Mouse (Mus musculus) embryonic facial prominence, embryonic 12.5 days (tissue): ENCODE results near the gene Gsg1. TPM values are rescaled to one million over a fixed set of nuclear protein-coding genes. Genes with fewer than 3 reads are reported as not detected.

ENCODE experiments used
- ATAC-seq: fragments of 200-750 bp; cut with Nextera tagmentation; 2 replicates; pipeline ENCODE4 v1.8.0; 2017; ENCODE audit not compliant: insufficient number of reproducible peaks, insufficient read depth, low FRiP score, low TSS enrichment
- H3K27ac ChIP-seq: fragments of 300-500 bp; sonication (generic); 2 replicates; pipeline ENCODE4 v1.5.1; 2016; ENCODE audit warnings: mild to moderate bottlenecking
- H3K27me3 ChIP-seq: fragments of 300-500 bp; sonication (generic); 2 replicates; pipeline ENCODE4 v1.6.1; 2016; ENCODE audit warnings: mild to moderate bottlenecking, moderate library complexity
- H3K36me3 ChIP-seq: fragments of 300-500 bp; sonication (generic); 2 replicates; pipeline ENCODE4 v1.6.1; 2016; ENCODE audit warnings: mild to moderate bottlenecking
- H3K4me1 ChIP-seq: fragments of 300-500 bp; sonication (generic); 2 replicates; pipeline ENCODE4 v1.6.1; 2016
- H3K4me2 ChIP-seq: fragments of 300-500 bp; sonication (generic); replicated peaks from 2 replicates; pipeline ENCODE4 v1.6.1; 2016; ENCODE audit warnings: mild to moderate bottlenecking, moderate library complexity
- H3K4me3 ChIP-seq: fragments of 300-500 bp; sonication (generic); 2 replicates; pipeline ENCODE4 v1.5.1; 2016; ENCODE audit warnings: mild to moderate bottlenecking
- H3K9ac ChIP-seq: fragments of 300-500 bp; sonication (generic); 2 replicates; pipeline ENCODE4 v1.6.1; 2016; ENCODE audit warnings: mild to moderate bottlenecking, moderate library complexity
- H3K9me3 ChIP-seq: fragments of 300-500 bp; sonication (generic); 2 replicates; pipeline ENCODE4 v1.6.1; 2016; ENCODE audit warnings: mild to moderate bottlenecking, moderate library complexity
- WGBS: fragments of 180-500 bp; shearing (Covaris S2); methylation state at CpG from one replicate; pipeline ENCODE4 v1.1.7; 2016; 5-methylcytosine and 5-hydroxymethylcytosine counted together
- polyA plus RNA-seq: library from polyadenylated mRNA; unstranded; fragments of >200 nt; fragmentation: Nextera tagmentation; extraction: Ambion mirVana; gene quantifications from 2 replicates; pipeline ENCODE4 v1.2.1, GENCODE M21; 2016

Gsg1 gene
- polyA plus RNA-seq, 1 experiment from 2014 or later: 0.45 TPM

DNA sequence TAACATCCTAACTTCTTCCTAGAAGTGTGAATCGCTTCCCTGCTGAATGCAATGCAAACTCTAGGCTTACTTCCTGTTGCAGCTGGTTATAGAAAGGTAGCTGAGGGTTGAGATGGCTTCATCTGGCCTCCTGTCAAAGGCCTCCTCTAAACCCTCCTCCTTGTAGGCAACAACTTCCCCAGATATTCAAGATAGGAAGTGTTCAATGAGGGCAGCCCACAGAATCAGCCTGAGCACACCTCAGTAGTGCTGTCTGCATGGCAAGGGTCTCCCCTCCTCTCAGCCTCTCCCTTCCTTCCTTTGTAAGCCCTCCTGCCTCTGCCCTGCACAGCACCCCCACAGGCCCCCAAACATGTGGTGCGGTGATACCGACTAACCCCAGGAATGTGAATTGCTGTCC is 18.4 kb downstream of the Gsg1 start:
- H3K27ac ChIP-seq: no peak overlapping the region
- no peaks in the 10 kb centered on the region for H3K27me3 ChIP-seq
- H3K4me1 ChIP-seq: no peaks in the 10 kb centered on the region
- no peak overlapping the region for H3K4me2 ChIP-seq
- no peak overlapping the region for H3K9ac ChIP-seq
- ATAC-seq: no peak
- WGBS: 89% methylated on average over 3 of the region's 3 CpGs
- no peak overlapping the region for H3K4me3 ChIP-seq
- peaks cover 10% of the 10 kb centered on the region; the same call in 1 of the 2 replicates for H3K36me3 ChIP-seq
- H3K9me3 ChIP-seq: no peaks in the 10 kb centered on the region

DNA sequence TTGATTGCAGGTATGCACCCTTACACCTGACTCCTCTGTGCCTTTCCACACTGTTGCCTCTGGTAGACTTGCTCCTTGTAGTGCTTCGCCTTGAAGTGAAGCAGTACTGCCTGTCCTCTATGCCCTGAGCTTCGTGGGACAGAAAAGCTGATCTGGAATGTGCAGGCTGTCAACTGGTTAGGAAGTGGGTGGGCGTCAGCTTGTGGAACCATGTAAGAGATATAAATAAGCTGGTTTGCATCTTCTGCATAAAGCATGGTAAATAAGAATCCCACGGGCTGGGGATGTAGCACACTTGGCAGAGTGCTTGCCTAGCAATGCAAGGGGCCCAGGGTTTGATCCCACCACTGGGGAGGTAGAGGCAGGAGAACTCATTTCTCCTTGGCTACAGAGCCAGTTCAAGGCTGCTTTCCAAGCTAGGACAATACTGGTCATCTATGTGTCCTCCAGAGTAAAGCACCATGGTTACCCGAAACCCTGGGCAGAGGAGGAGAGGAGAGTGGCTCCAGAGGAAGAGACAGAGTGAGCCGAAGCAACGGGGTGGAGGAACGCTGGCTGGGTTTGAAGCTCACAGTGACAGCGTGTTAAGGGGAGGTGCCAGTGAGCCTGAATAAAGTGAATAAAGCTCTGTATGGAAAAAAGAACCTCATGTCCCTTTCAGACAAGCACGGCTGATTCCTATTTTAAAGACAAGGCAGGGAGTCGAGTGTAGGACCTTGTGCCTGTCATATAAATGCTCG is 21.5 kb downstream of the Gsg1 start:
- ATAC-seq: no peak
- H3K36me3 ChIP-seq: peaks cover 10% of the 10 kb centered on the region; the same call in 1 of the 2 replicates
- H3K9ac ChIP-seq: no peak overlapping the region
- no peaks in the 10 kb centered on the region for H3K27me3 ChIP-seq
- H3K4me1 ChIP-seq: 0 out of 2 replicates have a peak, but pooled peaks cover 2% of the 10 kb centered on the region
- no peak overlapping the region for H3K4me2 ChIP-seq
- WGBS: 80% methylated on average over 12 of the region's 12 CpGs
- no peak overlapping the region for H3K27ac ChIP-seq
- H3K9me3 ChIP-seq: no peaks in the 10 kb centered on the region
- no peak overlapping the region for H3K4me3 ChIP-seq

DNA sequence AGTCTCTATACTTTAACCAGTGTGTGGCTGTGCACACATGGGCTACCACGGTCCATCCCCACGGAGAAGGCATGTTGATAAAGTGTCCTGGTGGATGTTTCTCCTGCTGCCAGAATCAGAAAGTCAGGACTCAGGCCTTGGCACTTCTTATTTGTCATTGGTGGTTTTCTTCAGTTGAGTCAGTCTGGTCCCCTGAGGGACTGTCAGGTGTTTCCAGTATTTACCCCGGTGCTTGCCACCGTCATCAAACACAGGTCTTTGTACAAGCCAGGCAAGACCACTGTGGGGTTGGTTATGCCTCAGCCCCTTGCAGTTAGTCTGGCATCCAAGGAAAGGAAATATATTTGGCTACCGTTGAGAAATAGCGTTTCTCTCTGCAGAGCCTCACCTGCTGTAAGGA is 23.6 kb downstream of the Gsg1 start:
- Histone ChIP-seq H3K4me3 (no peak overlapping the region), H3K4me1 (0 out of 2 replicates have a peak, but pooled peaks cover 2% of the 10 kb centered on the region), H3K27me3 (no peaks in the 10 kb centered on the region), H3K4me2 (no peak overlapping the region), H3K9me3 (no peaks in the 10 kb centered on the region), H3K27ac (no peak overlapping the region), H3K9ac (no peak overlapping the region), H3K36me3 (peaks cover 10% of the 10 kb centered on the region; the same call in 1 of the 2 replicates)
- 87% methylated on average over 6 of the region's 6 CpGs for WGBS
- no peak for ATAC-seq

DNA sequence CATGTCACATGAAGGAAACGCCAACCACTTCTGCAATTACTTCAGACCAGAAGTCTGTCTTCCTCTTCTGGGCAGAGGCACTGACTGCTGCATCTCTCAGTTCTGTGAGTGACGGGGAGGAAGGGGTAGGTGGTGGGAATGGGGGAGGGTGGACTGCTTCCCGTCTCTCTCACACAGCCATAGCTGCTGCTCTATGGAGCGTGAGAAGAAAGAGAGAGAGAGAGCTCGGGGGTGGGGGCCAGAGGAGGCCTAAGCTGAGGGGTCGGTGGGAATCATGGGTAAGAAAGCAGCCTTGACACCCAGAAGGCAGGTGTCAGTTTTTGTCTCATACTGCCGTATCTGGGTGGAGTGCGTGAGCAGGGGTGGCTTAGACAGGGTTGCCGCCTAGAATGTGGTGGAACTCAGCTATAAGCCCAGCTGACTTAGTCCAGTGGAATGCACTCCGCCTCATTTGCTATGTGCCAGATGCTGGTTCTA is 25.6 kb downstream of the Gsg1 start:
- 0 out of 2 replicates have a peak, but pooled peaks cover 6% of the 10 kb centered on the region for H3K36me3 ChIP-seq
- H3K27me3 ChIP-seq: no peaks in the 10 kb centered on the region
- no peak overlapping the region for H3K27ac ChIP-seq
- no peaks in the 10 kb centered on the region for H3K9me3 ChIP-seq
- no peak overlapping the region for H3K4me2 ChIP-seq
- ATAC-seq: no peak
- H3K4me3 ChIP-seq: no peak overlapping the region
- H3K9ac ChIP-seq: no peak overlapping the region
- peaks cover 8% of the 10 kb centered on the region for H3K4me1 ChIP-seq
- 51% methylated on average over 10 of the region's 10 CpGs for WGBS

DNA sequence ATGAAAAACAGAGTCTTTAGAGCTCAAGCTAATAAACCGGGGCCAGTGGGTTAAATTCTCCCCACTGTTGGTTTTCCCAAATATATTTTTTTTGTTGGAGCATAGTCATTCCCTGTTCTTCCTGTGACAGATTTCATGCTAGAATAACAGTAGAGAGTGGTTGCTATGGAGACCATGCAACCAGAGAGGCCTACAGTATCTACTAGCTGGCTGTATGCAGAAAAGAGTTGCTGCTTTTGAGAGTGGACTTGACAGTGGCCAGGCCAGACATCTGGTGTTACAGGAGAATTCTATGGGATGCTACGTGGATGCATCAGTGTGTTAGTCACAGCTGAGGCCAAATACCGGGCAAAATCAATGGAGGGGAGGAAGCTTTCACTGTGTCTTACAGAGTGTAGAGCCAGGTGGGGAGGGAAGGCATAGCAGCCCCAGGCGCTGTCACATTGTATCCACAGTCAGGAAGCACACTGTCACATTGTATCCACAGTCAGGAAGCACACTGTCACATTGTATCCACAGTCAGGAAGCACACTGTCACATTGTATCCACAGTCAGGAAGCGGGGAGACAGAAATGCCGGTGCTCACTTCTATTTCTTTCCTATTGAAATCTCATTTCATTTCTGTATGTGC is 30.2 kb downstream of the Gsg1 start:
- no peaks in the 10 kb centered on the region for H3K27me3 ChIP-seq
- ATAC-seq: no peak
- no peak overlapping the region for H3K9ac ChIP-seq
- H3K4me1 ChIP-seq: peaks cover 12% of the 10 kb centered on the region
- H3K9me3 ChIP-seq: no peaks in the 10 kb centered on the region
- H3K4me2 ChIP-seq: no peak overlapping the region
- no peak overlapping the region for H3K4me3 ChIP-seq
- 52% methylated on average over 6 of the region's 6 CpGs for WGBS
- peak overlapping the region; percentile 57; the same call in 1 of the 2 replicates for H3K27ac ChIP-seq
- 0 out of 2 replicates have a peak, but pooled peaks cover 9% of the 10 kb centered on the region for H3K36me3 ChIP-seq

DNA sequence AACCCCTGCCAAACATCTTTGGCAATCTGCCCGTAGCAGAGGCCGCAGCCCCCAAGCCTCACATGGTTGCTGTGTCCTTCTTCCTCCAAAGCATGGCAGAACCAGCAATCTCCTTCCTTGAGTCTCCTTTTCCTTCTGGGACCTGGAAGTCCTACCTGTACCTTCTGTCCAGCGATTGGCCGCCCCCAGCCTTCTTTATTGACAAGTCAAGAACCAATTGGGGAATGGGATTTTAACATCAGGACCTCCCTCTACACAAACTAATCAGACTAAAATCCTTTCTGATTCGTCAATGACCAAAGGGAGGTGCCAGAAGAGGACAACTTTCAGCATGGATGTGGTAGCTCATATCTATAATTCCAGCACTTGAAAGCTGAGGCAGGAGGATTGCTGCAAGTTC is 34.2 kb downstream of the Gsg1 start:
- no peak for ATAC-seq
- Histone ChIP-seq H3K27ac (no peak overlapping the region), H3K4me3 (no peak overlapping the region), H3K36me3 (peaks cover 9% of the 10 kb centered on the region; the same call in 1 of the 2 replicates), H3K9me3 (no peaks in the 10 kb centered on the region), H3K4me2 (no peak overlapping the region), H3K27me3 (no peaks in the 10 kb centered on the region), H3K9ac (no peak overlapping the region), H3K4me1 (peaks cover 14% of the 10 kb centered on the region)
- WGBS: 80% methylated on average over 5 of the region's 5 CpGs

DNA sequence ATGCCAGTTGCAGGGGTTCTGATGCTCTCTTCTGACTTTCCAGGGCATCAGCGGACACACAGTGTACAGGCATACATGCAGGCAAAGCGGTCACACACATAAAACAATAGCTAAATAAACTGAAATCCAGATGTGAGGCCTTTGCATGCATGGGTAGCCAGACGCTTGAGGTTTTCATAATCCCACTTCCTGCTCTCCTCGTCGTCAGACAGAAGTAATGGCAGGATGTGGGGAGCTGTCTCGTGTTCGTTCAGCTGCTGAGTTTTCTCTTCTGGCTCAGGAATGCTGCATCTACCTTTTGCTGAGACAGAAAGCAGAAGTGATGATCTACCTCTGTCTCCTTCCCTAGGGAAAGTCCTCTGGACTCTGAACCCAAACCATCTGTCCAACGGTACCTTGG is 35.8 kb downstream of the Gsg1 start:
- ATAC-seq: no peak
- Histone ChIP-seq H3K9me3 (no peaks in the 10 kb centered on the region), H3K4me3 (no peak overlapping the region), H3K36me3 (peaks cover 18% of the 10 kb centered on the region), H3K4me2 (no peak overlapping the region), H3K27me3 (no peaks in the 10 kb centered on the region), H3K4me1 (peaks cover 6% of the 10 kb centered on the region; the same call in 1 of the 2 replicates), H3K9ac (no peak overlapping the region), H3K27ac (0 out of 2 replicates have a peak overlapping the region, but pooled peaks have one; percentile 30)
- WGBS: 60% methylated on average over 8 of the region's 8 CpGs

DNA sequence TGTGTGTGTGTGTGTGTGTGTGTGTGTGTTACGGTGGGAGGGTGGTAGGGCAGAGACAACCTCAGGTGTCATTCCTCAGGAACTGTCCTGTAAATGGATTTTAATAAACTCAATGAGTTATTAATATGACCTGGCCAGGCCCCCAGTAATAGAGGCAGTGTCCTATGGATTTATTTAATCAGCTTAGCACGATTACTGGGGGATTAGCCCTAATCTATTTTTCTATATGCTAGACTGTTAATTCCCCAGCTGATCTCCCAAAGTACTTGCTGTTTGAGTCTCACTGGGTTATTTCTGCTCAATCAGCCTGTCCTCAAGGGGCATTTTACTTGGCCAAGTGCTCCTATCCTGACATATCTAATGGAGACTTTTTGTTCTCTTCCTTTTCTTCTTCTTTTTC is 41.5 kb downstream of the Gsg1 start:
- Histone ChIP-seq H3K9me3 (no peaks in the 10 kb centered on the region), H3K4me2 (no peak overlapping the region), H3K36me3 (peaks cover 9% of the 10 kb centered on the region), H3K27ac (no peak overlapping the region), H3K4me1 (no peaks in the 10 kb centered on the region), H3K27me3 (no peaks in the 10 kb centered on the region), H3K9ac (no peak overlapping the region), H3K4me3 (no peak overlapping the region)
- 68% methylated on average over 1 of the region's 2 CpGs for WGBS
- ATAC-seq: no peak

DNA sequence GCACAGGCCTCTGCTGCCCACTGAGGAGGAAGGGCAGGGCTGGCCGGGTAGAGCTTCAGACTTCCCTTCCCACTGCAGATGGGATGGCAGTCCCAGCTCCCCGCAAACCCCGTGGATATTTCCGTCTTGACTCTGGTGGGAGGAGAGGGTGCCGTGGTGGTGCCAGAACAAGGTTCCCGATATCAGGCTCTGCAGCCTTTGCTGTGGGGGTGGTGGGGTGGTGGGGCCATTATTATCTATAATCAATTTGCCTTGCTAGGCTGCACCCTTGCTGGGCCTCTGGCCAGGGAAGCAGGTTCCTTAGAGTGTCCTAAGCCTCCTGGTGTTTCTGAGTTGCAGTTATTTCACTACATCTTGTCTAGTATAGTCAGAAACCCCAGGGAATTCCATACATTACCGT is 43.0 kb downstream of the Gsg1 start:
- no peaks in the 10 kb centered on the region for H3K27me3 ChIP-seq
- no peak overlapping the region for H3K27ac ChIP-seq
- H3K9me3 ChIP-seq: no peaks in the 10 kb centered on the region
- no peaks in the 10 kb centered on the region for H3K4me1 ChIP-seq
- peaks cover 9% of the 10 kb centered on the region for H3K36me3 ChIP-seq
- ATAC-seq: no peak
- 79% methylated on average over 7 of the region's 7 CpGs for WGBS
- H3K9ac ChIP-seq: no peak overlapping the region
- H3K4me2 ChIP-seq: no peak overlapping the region
- no peak overlapping the region for H3K4me3 ChIP-seq

DNA sequence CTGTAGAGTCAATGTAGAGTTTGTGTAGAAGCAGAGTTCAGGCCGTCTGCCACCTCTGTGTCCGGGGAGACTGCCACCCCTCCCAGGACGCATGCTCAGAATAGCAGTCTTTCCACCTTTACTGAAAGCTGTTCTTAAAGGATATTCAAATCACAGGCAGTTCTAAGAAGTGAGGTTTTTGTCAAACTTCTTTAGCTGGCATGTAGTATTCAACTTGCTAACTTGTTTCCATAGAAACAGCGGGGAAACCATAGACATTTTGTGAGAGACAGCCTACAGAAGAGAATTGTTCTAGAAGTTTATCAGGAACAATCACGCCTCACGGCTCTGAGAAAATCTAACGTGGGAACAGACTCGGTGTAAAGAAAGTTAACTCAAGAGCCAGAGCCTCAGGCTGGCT is 47.2 kb downstream of the Gsg1 start:
- no peaks in the 10 kb centered on the region for H3K27me3 ChIP-seq
- H3K27ac ChIP-seq: no peak overlapping the region
- H3K9ac ChIP-seq: no peak overlapping the region
- H3K4me2 ChIP-seq: no peak overlapping the region
- no peak overlapping the region for H3K4me3 ChIP-seq
- 86% methylated on average over 8 of the region's 8 CpGs for WGBS
- no peak for ATAC-seq
- no peaks in the 10 kb centered on the region for H3K9me3 ChIP-seq
- no peaks in the 10 kb centered on the region; the same call in 1 of the 2 replicates for H3K36me3 ChIP-seq
- H3K4me1 ChIP-seq: no peaks in the 10 kb centered on the region

DNA sequence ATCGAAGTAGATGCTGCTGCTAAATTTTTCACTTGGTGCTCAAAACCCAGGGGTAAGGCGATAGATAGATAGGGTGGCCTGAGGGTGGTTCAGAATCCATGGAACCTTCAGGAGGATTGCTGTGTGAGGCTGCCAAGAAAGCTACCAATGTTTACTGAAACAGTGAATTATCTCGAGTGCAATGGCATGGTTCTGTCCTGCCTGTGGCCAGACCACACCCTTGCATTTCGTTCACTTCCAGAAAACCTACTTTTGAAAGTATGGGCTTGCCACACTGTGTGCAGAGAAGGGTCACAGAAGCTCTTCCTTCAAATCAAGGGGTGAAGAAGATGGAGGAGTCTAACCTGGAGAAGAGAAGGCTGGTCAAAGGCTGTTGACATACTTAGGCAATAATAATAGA is 48.3 kb downstream of the Gsg1 start:
- Histone ChIP-seq H3K9me3 (no peaks in the 10 kb centered on the region), H3K9ac (no peak overlapping the region), H3K27ac (no peak overlapping the region), H3K4me1 (no peaks in the 10 kb centered on the region), H3K4me3 (no peak overlapping the region), H3K36me3 (no peaks in the 10 kb centered on the region; the same call in 1 of the 2 replicates), H3K27me3 (no peaks in the 10 kb centered on the region), H3K4me2 (no peak overlapping the region)
- WGBS: 88% methylated on average over 4 of the region's 4 CpGs
- no peak for ATAC-seq

DNA sequence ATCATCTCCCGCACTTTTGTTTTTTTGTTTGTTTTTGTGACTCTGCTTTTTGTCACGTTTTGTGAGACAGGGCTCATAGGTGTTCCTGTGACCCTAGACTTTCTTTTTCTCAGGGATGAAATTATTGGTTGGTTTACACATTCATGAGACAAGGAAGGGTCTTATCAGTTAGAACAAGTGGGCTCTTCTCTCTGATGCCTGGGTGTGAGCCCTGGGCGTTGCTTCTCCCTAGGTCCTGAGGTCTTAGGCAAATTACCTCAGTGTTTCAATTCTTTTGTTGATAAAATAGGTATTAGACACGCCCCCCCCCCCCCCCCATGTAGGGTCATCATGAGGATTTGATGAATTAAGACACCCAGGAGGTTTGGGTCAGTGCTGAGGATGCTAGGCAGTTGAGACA is 49.3 kb downstream of the Gsg1 start:
- Histone ChIP-seq H3K4me3 (no peak overlapping the region), H3K4me2 (no peak overlapping the region), H3K36me3 (no peaks in the 10 kb centered on the region; the same call in 1 of the 2 replicates), H3K4me1 (no peaks in the 10 kb centered on the region), H3K27ac (no peak overlapping the region), H3K9me3 (no peaks in the 10 kb centered on the region), H3K9ac (no peak overlapping the region), H3K27me3 (no peaks in the 10 kb centered on the region)
- no peak for ATAC-seq
- WGBS: 68% methylated on average over 4 of the region's 4 CpGs
